Mouse (Mus musculus): Measurements from ENCODE around the gene Gm6812. TPM values are rescaled to one million over a fixed set of nuclear protein-coding genes. Genes with fewer than 3 reads are reported as not detected.

Gene Gm6812
- not detected for polyA plus RNA-seq (2014; fragmentation: Illumina TruSeq; extraction: RNeasy Lipid Tissue Mini Kit (QIAGEN cat#74804); ENCODE audit: low read depth, low replicate concordance)

DNA sequence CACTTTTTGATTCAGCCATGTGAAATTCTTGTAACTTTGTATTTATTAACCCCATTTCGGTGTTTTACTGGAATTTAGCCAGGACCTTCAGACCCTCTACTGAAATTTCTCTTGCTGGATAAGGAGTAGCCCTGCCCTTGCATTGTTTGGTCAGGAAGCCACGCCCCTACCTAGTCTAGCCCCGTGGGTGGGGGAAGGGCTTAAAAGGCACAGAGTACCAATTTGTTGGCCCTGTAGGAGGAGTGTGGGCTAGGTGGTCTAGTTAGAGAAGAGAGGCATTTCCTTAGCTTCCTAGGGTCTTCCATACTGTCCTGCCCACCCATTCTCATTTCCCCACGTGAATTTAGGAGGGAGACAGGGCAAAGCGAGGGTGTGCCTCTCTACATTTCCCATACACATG, at the start of gene Gm6812:
Gm6812 (minus strand) TSS at position 101 of the 400 bp plus-strand sequence.

Other genes starting within 250 kb of the Gm6812 start
- 248 TPM for gene Fmr1, start 214.5 kb downstream of the Gm6812 start, polyA plus RNA-seq (2014; fragmentation: Illumina TruSeq; extraction: RNeasy Lipid Tissue Mini Kit (QIAGEN cat#74804); ENCODE audit: low read depth, low replicate concordance)
- not detected for gene Fmr1nb, start 131.2 kb downstream of the Gm6812 start, polyA plus RNA-seq (2014; fragmentation: Illumina TruSeq; extraction: RNeasy Lipid Tissue Mini Kit (QIAGEN cat#74804); ENCODE audit: low read depth, low replicate concordance)
- 2.4 TPM for gene Gm14698, start 72.0 kb downstream of the Gm6812 start, polyA plus RNA-seq (2014; fragmentation: Illumina TruSeq; extraction: RNeasy Lipid Tissue Mini Kit (QIAGEN cat#74804); ENCODE audit: low read depth, low replicate concordance)

All from sigmoid colon, adult 10 weeks (tissue).